Mouse (Mus musculus) forebrain, embryonic 11.5 days (tissue): ENCODE data around the gene Npas3. TPM values are rescaled to one million over a fixed set of nuclear protein-coding genes. Genes with fewer than 3 reads are reported as not detected.

Source experiments
- ATAC-seq: fragments of 200-750 bp; cut with Nextera tagmentation; replicated peaks from 2 replicates; pipeline ENCODE4 v1.8.0; 2017; ENCODE audit warnings: moderate TSS enrichment; ENCODE audit not compliant: low FRiP score
- DNase-seq: peaks from one replicate; pipeline ENCODE4 v3.0.0-alpha.2; 2017; ENCODE audit warnings: low spot score
- H3K27ac ChIP-seq: fragments of 300-500 bp; sonication (generic); 2 replicates; pipeline ENCODE4 v1.5.1; 2014; ENCODE audit warnings: low read depth, low read length
- H3K27me3 ChIP-seq: fragments of 300-500 bp; sonication (generic); 2 replicates; pipeline ENCODE4 v1.6.1; 2014; ENCODE audit warnings: mild to moderate bottlenecking, low read length, mixed read lengths; ENCODE audit not compliant: control insufficient read depth, insufficient read depth
- H3K36me3 ChIP-seq: fragments of 300-500 bp; sonication (generic); 2 replicates; pipeline ENCODE4 v1.6.1; 2014; ENCODE audit warnings: mild to moderate bottlenecking, low read length, moderate library complexity, mixed read lengths; ENCODE audit not compliant: control insufficient read depth, insufficient read depth
- H3K4me1 ChIP-seq: fragments of 300-500 bp; sonication (generic); replicated peaks from 2 replicates; pipeline ENCODE4 v1.6.1; 2014; ENCODE audit warnings: low read length, mixed read lengths; ENCODE audit not compliant: control insufficient read depth, insufficient read depth
- H3K4me2 ChIP-seq: fragments of 300-500 bp; sonication (generic); 2 replicates; pipeline ENCODE4 v1.6.1; 2014; ENCODE audit warnings: low read depth, mild to moderate bottlenecking, low read length, moderate library complexity, mixed read lengths; ENCODE audit not compliant: severe bottlenecking
- H3K4me3 ChIP-seq: fragments of 300-500 bp; sonication (generic); 2 replicates; pipeline ENCODE4 v1.5.1; 2014; ENCODE audit warnings: low read depth, low read length
- H3K9ac ChIP-seq: fragments of 300-500 bp; sonication (generic); 2 replicates; pipeline ENCODE4 v1.6.1; 2014; ENCODE audit warnings: low read length
- H3K9me3 ChIP-seq: fragments of 300-500 bp; sonication (generic); 2 replicates; pipeline ENCODE4 v1.6.1; 2016; ENCODE audit warnings: low read length, mixed read lengths; ENCODE audit not compliant: control insufficient read depth
- WGBS: fragments of 180-500 bp; shearing (Covaris S2); extraction: QIAGEN DNeasy Blood & Tissue Kit; methylation state at CpG from one replicate; pipeline ENCODE4 v1.1.7; 2014; 5-methylcytosine and 5-hydroxymethylcytosine counted together
- polyA plus RNA-seq: library from polyadenylated mRNA; unstranded; fragments of >200 nt; fragmentation: Nextera tagmentation; extraction: Ambion mirVana; gene quantifications from 2 replicates; pipeline ENCODE4 v1.2.1, GENCODE M21; 2014

Gene Npas3
- polyA plus RNA-seq, 1 experiment from 2014 or later, result 22.5 TPM

GRCm38 (mm10) chr12:53992411-53992810 lies 743.9 kb downstream of the Npas3 start:
- Histone ChIP-seq H3K27me3 (no peaks in the 10 kb centered on the region), H3K9ac (no peak overlapping the region), H3K4me2 (no peak overlapping the region), H3K36me3 (no peaks in the 10 kb centered on the region), H3K4me1 (peaks cover 2% of the 10 kb centered on the region; the same call in 1 of the 2 replicates), H3K4me3 (no peak overlapping the region), H3K27ac (no peak overlapping the region), H3K9me3 (no peaks in the 10 kb centered on the region)
- ATAC-seq (no peak), DNase-seq (no peak)
- WGBS, result 94% methylated on average over 6 of the region's 6 CpGs

- H3K36me3 ChIP-seq, result no peaks in the 10 kb centered on the region
- WGBS, result 86% methylated on average over 5 of the region's 5 CpGs
- DNase-seq, result no peak
- H3K9ac ChIP-seq, result no peak overlapping the region
- no peaks in the 10 kb centered on the region for H3K27me3 ChIP-seq
- no peak overlapping the region for H3K27ac ChIP-seq
- no peak for ATAC-seq
- no peaks in the 10 kb centered on the region for H3K9me3 ChIP-seq
- H3K4me3 ChIP-seq, result no peak overlapping the region
- no peak overlapping the region for H3K4me2 ChIP-seq
- no peaks in the 10 kb centered on the region; the same call in 1 of the 2 replicates for H3K4me1 ChIP-seq
Observed at GRCm38 (mm10) chr12:53995710-53996109, 747.2 kb downstream of the Npas3 start.

- Histone ChIP-seq H3K9me3 (no peaks in the 10 kb centered on the region), H3K4me2 (no peak overlapping the region), H3K27me3 (no peaks in the 10 kb centered on the region), H3K27ac (no peak overlapping the region), H3K36me3 (no peaks in the 10 kb centered on the region), H3K4me3 (no peak overlapping the region), H3K4me1 (no peaks in the 10 kb centered on the region), H3K9ac (no peak overlapping the region)
- DNase-seq (no peak), ATAC-seq (no peak)
- 95% methylated on average over 3 of the region's 3 CpGs for WGBS
Observed at GRCm38 (mm10) chr12:53997141-53997540, 748.7 kb downstream of the Npas3 start.

GRCm38 (mm10) chr12:53999647-54000637 lies 751.5 kb downstream of the Npas3 start:
- H3K9me3 ChIP-seq, result no peaks in the 10 kb centered on the region
- no peaks in the 10 kb centered on the region for H3K4me1 ChIP-seq
- DNase-seq (no peak), ATAC-seq (no peak)
- no peaks in the 10 kb centered on the region for H3K36me3 ChIP-seq
- no peak overlapping the region for H3K27ac ChIP-seq
- H3K9ac ChIP-seq, result no peak overlapping the region
- WGBS, result 64% methylated on average over 15 of the region's 15 CpGs
- H3K27me3 ChIP-seq, result no peaks in the 10 kb centered on the region
- no peak overlapping the region for H3K4me3 ChIP-seq
- H3K4me2 ChIP-seq, result no peak overlapping the region

GRCm38 (mm10) chr12:54002496-54002895 lies 754.0 kb downstream of the Npas3 start:
- no peak overlapping the region for H3K4me3 ChIP-seq
- H3K9me3 ChIP-seq, result no peaks in the 10 kb centered on the region
- no peaks in the 10 kb centered on the region for H3K27me3 ChIP-seq
- no peak overlapping the region for H3K9ac ChIP-seq
- no peak overlapping the region for H3K4me2 ChIP-seq
- DNase-seq, result no peak
- whole genome bisulfite sequencing, result 79% methylated on average over 4 of the region's 4 CpGs
- no peaks in the 10 kb centered on the region for H3K36me3 ChIP-seq
- no peaks in the 10 kb centered on the region for H3K4me1 ChIP-seq
- H3K27ac ChIP-seq, result no peak overlapping the region
- no peak for ATAC-seq

GRCm38 (mm10) chr12:54004606-54005005 lies 756.1 kb downstream of the Npas3 start:
- WGBS, result 69% methylated on average over 8 of the region's 8 CpGs
- ATAC-seq, result no peak
- H3K27ac ChIP-seq, result no peak overlapping the region

GRCm38 (mm10) chr12:54005546-54005945 lies 757.1 kb downstream of the Npas3 start:
- Histone ChIP-seq H3K27ac (no peak overlapping the region), H3K27me3 (no peaks in the 10 kb centered on the region), H3K4me1 (no peaks in the 10 kb centered on the region), H3K4me2 (no peak overlapping the region), H3K9me3 (no peaks in the 10 kb centered on the region), H3K4me3 (no peak overlapping the region), H3K36me3 (no peaks in the 10 kb centered on the region), H3K9ac (no peak overlapping the region)
- ATAC-seq (no peak), DNase-seq (no peak)
- WGBS, result 88% methylated on average over 4 of the region's 4 CpGs

More at GRCm38 (mm10) chr12:54004606-54005005, 756.1 kb downstream of the Npas3 start:
- no peak overlapping the region for H3K4me3 ChIP-seq
- H3K9me3 ChIP-seq, result no peaks in the 10 kb centered on the region
- H3K36me3 ChIP-seq, result no peaks in the 10 kb centered on the region
- H3K4me1 ChIP-seq, result no peaks in the 10 kb centered on the region
- no peak overlapping the region for H3K9ac ChIP-seq
- no peaks in the 10 kb centered on the region for H3K27me3 ChIP-seq
- no peak for DNase-seq
- no peak overlapping the region for H3K4me2 ChIP-seq

GRCm38 (mm10) chr12:54015304-54015703 lies 766.8 kb downstream of the Npas3 start:
- H3K9ac ChIP-seq, result no peak overlapping the region
- ATAC-seq (no peak), DNase-seq (no peak)

More at GRCm38 (mm10) chr12:54015304-54015703, 766.8 kb downstream of the Npas3 start:
- H3K4me2 ChIP-seq, result no peak overlapping the region
- H3K27ac ChIP-seq, result no peak overlapping the region
- no peaks in the 10 kb centered on the region for H3K27me3 ChIP-seq
- no peaks in the 10 kb centered on the region; the same call in 1 of the 2 replicates for H3K4me1 ChIP-seq
- no peaks in the 10 kb centered on the region for H3K36me3 ChIP-seq
- H3K9me3 ChIP-seq, result no peaks in the 10 kb centered on the region
- H3K4me3 ChIP-seq, result no peak overlapping the region
